Mouse (Mus musculus) kidney, postnatal 14 days (tissue): Measurements from ENCODE around the gene Zfand2b.

Experiments
- DNase-seq: peaks from one replicate; pipeline ENCODE4 v3.0.0; 2022; ENCODE audit warnings: mixed read lengths

Zfand2b gene

DNA sequence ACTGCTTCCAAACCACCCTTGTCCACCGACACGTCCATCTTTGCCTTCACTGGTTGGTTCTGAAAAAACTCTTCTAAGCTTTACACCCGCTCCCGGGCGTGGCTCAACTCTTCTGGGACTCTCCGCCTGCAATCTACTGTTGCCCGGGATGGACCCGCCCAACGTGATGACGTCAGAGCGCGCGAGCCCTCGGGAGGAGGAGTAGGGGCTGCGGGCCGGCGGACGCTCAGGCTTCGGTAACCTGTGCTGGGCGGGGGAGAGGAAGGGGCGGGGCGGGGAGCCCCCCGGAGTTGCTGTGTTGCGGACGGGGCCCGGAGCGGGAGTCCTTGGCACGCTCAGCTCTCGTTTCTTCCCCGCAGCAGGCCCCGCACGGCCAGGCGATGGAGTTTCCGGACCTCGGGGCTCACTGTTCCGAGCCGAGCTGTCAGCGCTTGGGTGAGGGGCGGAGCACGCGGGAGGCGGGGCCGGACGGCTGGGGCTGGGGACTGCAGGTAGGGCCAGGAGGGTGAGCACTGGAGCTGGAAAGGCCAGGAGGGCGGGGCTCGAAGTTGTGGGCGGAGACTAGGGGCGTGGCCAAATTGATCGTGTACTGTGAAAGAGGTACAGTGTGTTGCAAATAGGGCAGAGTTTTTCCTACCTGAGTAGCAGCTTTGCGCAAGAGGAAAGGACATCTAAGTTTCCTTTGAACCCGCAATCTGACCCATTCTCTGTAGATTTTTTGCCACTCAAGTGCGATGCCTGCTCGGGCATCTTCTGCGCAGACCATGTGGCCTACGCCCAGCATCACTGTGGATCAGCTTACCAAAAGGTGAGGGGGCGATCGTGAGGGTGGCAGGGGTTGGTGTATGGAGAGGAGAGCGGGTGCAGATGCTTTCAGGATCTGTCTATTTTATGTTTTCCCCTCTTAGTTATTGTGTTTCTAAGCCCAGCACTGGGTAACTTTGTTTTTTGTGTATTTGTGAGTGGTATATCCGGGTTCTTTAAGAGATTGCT is at the start of gene Zfand2b:
Gene Zfand2b, plus strand, starts transcription at position 175 of the 993 bp plus-strand sequence.
- peak; percentile 97 for DNase-seq

DNA sequence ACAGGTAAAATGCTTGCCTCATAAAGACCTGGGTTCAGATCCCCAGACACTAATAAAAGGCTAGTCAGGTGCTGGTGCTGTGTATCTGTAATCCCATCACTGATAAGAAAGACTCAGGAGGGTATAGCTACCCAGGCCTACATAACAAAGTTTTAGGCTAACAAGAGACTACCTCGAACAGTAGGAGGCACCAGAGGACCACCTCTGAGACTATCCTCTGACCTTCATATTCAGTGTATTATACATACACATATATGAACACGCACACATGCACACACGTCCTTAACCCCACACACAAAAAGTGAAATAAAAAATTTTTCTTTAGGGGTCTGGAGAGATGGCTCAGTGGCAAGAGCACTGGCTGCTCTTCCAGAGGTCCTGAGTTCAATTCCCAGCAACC is 46.2 kb upstream of the Zfand2b start:
- DNase-seq = no peak

DNA sequence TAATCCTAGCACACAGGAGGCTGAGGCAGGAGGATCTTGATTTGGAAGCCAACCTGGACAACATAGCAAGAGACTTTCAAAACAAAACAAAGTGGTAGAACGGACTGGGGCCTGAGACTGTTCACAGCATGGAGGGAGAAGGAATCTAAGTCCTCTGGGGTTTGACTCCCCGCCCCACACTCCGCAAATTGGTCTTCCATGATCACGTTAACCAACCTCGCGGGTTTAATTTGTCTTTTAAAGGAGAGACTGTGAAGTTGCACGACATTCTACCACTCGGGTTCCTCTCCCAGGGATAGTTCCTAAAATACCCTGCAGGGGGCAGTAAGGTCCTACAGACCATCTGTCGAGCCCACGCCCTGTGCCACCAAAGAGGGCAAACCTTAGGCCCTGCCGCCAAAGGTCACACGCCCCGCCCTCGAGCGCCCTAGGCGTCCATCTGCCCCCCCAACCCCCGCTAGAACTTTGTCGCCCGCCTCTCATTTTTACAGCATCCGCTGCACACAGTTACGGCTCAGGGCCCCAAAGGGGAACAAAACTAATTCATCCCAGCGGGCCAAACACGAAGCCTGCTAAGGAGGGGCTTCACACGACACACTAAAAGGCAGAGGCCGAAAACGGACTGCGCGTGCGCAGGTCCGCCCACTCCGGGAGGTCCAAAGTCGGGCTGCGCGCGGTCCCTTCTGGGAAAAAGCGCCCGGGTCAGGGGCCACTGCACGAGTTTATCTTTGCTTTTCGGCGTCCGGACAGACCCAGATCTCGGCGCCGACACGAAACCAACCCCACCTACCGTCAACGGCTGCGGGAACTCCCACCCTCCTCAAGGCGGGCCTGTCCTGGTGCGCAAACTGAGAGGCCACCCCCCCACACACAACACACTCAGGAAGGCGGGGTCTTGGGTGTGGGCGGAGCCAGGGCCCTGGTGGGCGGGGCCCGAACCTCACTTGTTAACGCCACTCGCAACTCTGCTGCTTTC is 43.8 kb upstream of the Zfand2b start, which contains the start of gene Nhej1:
Gene Nhej1, minus strand, starts transcription at position 855 of the 976 bp plus-strand sequence.
- peak; percentile 97 for DNase-seq

DNA sequence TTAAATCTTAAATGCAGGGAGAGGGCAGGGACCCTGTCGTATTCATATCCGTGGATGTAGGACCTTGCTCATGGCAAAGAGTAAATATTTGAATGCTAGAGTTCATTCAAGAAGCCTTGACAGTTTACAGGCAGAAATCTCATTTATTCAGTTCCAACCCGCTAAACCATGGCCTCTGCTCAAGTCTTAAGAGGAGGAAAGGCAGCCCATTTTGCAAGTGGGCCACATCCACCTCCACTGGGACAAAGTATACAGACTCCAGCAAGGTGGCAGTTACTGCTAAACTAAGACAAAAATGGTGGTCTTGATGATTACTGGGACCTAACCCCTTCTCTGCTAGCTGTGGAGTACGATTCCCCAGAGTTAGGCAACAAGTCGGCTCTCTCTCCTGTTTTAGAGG is 43.0 kb upstream of the Zfand2b start:
- DNase-seq = no peak

DNA sequence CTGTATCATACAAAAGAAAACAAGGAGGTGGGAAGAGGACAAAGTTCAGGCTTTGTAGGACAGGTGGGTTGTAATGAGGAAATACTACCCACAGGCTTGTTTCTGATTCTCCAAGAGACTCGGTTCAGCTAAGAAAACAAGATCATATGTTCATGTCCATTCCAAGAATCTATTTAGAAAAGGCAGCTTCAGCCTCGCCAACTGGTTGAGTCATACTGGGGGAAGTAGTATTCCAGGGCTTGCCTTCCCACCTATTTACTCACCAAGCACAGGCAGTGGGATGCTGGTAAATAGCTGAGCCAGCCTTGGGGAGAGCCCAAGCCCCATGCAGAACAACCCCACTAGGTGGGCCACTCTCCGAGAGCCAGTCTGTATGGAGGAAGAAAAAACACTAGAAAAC is 39.8 kb upstream of the Zfand2b start:
- DNase-seq = no peak

DNA sequence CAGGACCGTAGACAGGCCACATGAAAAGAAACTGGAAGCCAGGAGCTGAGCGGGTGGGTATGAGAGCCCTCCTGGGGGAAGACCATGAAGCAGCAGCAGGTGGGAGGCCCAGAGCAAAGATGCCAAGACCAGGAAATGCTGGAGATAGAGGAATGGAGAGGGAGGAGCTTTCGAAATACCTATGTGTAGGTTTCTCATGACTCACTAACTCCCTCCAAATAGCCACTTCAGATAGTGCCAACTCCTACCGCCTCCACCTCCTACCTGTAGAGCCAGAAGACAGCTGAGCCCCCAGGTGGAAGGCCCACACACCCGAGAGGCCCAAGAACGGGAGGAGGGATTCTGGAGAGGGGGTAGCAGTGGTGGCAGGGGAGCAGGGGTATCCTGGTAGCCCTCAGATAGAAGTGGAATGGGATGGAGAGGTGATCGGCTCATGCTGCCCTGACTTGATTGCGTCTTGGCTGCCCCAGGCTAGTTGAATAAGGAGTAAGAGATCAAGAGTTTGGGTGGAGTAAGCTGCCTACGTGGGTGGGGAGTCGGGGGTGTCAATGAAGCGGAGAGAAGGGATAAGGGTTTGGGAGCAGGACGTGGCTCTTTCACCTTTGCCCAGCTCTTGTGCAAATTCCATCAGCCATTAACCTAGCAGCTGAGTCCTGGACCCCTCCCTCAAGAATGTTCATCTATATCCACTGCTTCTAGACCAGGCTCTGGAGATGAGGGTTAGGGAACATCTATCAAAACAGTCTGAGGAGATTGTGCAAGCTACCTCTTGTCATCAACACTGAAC is 34.8 kb upstream of the Zfand2b start, which contains the start of gene Slc23a3:
Gene Slc23a3, minus strand, starts transcription at position 470 of the 787 bp plus-strand sequence.
- peak; percentile 74 for DNase-seq

DNA sequence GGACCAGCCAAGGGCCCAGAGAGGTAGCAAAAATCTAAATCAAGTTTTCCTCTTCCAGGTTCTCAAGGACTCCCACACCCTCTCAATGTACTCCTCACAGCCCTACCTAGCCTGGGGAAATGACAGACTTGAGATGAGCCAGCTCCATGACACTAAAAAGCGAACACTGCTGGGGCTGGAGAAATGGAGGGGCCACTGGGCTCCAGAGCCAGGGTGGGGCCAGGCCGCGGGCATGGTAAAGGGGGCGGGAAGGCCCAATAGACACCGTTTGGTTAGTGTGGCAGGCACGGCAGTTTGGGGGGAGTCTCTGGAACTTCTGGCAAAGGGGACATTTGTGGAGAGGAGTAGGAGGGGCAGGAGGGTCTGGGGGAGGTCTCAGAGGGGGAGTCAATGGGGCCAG is 32.2 kb upstream of the Zfand2b start:
- no peak for DNase-seq

DNA sequence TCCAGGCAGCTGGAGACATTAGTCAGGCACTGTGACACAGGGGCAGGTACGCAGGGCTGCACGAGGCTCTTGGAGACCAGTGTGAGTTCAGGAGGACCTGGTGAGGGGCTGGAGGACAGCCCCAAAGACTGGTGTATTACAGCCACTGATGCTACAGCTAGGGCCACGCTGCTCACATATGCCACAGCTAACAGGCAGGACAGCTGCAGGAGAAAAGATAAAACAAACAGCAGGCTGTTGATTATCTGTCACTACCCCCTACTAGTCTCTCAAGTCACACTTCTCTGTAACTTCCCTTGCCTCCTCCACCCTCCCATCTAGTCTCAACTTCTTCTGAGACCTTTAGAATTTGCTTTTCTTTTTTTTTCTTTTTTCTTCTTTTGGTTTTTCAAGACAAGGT is 31.7 kb upstream of the Zfand2b start:
- no peak for DNase-seq

DNA sequence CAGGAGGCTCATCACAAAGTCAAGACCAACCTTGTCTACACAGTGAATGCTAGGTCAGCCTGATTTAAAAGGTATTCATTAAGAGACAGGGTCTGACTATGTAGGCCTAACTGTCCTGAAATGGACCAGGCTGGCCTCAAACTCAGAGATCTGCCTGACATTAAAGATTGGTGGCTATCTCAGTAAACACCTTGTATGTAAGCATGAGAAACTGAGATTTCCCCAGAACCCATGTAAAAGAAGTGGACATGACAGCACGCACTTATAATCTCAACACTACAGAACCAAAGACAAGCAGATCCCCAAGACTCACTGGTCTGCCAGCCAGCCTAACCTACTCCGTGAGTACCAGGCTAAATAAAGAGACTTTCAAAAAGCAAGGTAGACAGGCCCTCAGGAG is 30.0 kb upstream of the Zfand2b start:
- DNase-seq = no peak

DNA sequence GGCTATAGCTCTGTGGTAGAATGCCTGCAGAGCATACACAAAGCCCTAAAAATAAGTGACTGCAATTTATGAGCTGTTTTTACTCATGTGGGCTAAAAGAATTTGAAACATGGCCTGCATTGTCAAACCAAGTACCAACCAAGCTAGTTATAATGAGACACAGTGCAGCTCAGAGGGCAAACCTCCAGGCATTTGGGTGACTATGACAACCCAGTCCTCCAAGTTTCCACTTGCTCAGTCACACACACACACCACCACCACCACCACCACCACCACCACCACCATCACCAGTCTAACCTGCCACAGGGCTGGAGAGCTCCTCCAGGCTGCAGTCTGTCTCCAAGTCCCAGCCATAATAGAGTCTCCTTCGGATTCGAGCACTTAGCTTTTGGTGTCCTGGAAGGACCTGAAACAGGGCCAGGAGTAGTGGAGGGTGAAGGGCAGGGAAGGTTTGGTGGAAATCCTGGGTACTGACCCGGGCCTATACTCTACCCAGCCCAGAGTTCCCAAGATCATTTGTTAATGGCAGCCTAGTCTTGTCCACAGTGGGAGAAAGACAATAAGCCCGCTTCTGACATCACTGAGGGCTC is 27.8 kb upstream of the Zfand2b start:
- peak; percentile 34 for DNase-seq

DNA sequence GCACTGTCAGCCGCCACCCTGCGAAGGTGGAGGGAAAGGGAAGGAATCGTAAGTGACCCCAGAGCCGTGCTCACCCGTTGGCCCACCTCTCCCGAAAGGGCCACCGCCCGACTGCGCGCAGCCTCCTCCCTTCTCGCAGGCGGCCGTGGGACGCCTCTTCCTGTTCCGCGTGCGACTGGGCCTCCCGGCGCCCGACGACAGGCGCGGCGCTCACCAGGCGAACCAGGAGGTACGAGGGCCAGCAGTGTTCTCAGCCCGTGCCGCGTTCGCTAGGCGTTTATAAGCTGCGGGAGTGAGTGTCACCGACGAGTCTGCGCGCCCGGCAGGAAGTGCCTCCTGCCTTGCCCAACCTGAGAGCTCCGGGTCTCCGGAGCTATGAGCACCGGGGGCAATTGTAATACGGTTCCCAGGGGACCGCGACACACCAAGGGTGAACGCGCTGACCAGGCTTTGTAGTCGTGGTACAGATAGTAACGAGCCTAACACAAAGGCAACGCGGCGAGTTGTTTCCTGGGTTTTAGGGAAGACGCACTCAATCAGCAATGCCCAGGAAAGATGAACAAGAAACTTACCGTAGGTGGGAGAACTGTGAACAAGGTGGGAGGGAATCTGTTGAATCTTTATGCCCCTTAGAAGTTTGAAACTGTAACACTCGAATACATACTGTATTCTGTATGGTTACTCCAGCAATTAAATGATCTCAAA is 26.8 kb upstream of the Zfand2b start:
- peak; percentile 79 for DNase-seq

DNA sequence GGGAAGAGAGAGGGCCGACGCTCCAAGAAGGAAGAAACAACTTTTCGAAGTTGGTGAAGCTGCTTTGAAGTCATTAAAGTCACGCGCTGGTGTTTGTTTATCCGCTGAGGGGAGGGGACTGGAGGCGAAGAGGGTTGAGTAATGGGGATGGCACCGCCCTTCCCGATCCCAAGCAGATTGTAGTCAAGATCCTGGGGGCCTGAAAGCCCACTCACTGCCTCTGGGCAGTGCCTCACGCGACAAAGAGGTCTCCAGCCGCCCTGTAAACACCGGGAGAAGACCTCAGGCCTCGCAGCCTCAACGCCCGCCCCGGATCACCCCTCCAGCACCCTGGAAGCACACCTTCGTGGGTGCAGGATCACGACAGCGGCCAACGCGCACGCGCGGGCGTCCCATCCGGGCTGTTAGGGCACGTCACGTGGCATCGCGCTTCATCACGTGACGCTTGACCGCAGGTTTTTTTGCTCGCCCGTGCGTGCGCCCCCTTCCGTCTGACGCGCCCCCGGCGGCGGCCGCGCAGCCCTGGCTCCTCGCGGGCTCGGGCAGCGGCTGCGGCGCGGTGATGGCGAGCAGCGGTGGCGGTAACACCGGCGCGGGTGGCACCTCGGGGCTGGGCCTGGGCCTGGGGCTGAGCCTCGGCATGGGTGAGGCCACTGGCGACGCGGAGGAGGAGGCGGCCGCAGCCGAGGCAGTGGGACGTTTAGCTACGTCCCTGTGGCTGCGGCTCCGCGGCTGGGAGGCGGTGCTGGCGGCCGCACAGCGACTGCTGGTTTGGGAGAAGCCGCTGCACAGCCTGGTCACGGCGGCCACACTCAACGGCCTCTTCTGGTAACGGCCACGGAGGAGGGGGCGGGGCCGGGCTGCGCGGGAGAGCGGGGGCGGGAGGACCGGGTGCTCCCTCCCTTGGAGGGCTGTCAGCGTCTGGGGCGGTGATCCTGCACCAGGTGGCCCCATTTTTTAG is 25.9 kb upstream of the Zfand2b start, which contains the start of the genes Cnppd1 and Retreg2:
Gene Cnppd1, minus strand, starts transcription at position 411 of the 961 bp plus-strand sequence.
Gene Retreg2, plus strand, starts transcription at position 478 of the 961 bp plus-strand sequence.
- peak; percentile 98 for DNase-seq

DNA sequence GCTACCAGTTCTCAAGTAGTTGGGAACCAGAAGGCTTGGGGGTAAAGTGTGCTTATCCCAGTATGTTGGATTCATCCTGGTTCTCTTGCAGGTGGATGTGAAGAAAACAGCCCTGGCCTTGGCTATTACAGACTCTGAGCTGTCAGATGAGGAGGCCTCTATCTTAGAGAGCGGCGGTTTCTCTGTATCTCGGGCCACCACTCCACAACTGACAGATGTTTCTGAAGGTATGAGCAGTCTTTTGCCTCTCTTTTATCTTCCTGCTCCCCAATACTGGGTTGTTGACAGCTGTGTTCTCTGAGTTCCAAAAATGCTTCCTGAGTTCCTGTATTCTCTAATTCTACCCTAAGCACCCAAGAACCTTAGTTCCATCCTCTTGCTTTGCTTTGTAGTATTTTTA is 22.9 kb upstream of the Zfand2b start:
- DNase-seq = no peak

DNA sequence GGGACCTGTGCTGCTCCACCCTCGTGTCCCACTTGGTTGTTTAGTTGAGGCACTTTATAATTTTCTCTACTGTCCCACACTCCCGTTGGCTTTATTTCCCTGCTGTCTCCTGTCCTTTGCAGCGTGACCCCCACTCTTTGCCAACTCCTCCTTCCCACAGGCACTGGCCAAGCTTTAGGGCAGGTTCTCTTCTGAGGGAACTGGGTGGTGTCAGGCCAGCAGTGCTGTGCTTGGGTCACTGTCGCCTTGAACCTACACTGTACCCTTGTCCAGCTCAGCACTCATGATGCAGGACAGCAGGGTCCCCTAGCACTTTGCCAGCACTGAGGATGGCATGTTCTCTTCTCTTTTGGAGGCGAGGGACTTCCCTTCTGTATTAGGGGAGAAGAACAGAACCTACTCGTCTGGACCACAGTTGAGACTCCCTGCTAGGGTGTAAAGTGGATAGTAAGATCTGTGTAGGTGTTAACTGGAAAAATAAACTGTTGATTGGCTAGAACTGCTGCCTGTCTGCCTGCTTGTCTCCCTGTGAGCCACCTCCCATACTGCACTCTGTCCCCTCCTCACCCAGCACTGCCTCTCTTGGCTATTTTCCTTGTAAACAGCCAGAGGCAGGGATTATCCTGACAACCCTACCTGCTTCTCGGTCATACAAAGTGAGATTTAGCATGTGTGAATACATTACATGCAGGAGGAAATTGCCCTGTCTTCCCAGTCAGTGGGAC is 20.9 kb upstream of the Zfand2b start:
- peak; percentile 46 for DNase-seq

DNA sequence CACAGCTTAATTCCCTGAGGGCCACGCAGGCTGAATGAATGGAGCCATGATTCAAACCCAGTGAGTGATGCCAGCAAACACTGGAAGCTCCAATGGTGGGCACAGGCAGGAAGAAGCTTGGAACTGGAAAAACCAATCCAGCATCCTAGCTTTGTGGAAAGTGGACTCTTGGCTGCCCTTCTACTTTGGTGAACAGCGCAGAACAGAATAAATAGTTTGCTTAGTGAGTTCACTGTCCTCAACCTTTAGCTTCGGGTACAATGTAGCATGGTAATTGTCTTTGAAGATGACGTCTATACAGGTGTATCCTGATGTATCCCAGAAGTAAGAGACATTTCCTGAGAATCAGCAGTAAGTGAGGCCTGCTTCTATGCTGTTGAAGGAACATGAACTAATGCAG is 19.7 kb upstream of the Zfand2b start:
- no peak for DNase-seq

DNA sequence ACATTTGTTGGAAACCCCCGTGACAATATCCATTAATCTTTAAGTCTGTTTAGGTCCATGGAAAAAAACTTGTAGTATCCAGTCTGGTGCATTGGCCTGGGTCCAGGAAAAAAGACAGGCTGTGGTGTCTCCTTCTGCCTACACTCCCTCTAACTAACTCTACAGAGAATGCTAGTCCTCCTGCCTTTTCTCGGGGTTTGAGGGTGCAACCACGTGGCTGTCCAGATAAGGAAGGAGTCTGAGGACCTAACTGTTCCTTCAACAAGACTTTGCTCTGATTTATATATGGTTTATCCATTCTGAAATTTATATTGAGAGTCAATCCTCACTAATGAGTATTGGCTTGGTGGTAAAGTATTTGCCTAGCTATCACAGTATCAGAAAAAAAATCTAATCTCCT is 12.6 kb upstream of the Zfand2b start:
- no peak for DNase-seq

DNA sequence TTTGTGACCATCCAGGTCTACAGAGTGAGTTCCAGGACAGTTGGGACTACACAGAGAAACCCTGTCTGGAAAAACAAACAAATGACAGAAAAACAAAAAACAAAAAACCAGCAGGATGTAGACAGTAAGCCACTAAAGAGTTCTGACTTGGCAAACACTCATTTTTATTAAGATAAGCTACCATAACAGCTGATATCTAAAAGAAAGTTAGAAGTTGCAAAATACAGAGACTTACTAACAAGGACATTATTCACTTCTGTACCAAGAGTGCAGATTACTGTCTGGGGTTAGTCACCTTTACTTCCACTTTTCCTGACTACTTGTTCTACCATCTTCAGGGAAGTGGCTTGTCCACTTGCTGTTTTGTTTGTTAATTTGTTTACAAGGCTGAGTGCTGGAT is 9.5 kb upstream of the Zfand2b start:
- no peak for DNase-seq

DNA sequence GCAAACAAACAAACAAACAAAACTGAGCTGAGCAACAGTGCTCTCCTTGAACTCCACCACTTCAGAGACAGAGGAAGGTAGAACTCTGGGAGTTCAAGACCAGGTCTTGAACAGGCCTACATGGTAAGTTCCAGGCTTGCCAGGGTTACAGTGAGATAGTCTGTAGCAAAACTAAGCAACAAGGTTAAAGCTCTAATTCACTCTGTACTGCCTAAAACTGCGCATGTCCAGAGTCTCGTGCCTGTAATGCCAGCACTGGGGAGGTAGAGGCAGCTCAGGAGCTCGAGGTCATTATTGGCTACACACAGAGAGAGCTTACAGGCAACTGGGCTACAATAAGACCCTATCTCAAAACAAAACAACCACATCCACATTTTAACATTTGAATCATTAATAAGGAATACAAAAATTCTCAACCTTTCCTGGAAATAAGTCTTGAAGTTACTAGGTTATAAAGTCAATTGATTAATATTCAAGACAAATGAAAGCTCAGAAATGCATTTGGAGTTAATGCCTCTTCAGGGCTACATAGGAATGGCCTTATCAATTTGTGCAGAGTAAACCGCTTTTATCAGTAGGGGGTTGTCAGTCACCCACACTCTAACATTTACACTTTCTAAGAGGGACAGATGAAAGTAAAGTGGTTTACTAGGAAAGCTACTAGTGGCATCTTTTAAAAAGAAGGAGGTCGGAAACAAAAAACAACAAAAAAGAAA is 8.7 kb upstream of the Zfand2b start:
- no peak for DNase-seq

DNA sequence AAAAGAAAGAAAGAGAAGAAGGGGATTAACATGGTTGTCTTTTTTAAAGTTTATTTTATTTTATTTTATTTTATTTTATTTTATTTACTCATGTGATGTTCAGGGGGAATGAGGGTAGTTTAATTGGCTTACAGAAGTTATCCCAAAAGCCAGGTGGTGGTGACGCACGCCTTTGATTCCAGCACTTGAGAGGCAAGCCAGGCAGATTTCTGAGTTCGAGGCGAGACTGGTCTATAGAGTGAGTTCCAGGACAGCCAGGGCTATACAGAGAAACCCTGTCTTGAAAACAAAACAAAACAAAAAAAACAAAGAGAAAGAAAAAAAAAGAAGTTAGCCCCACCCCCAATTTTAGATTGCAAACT is 8.2 kb upstream of the Zfand2b start:
- no peak for DNase-seq
